Mouse (Mus musculus) stomach, postnatal 0 days (tissue): ENCODE measurements around the gene 5430419D17Rik.

Experiments
- CTCF ChIP-seq: IDR thresholded peaks from 2 replicates; pipeline ENCODE4 v1.5.1; 2016; ENCODE audit warnings: antibody characterized with exemption, low read depth, mild to moderate bottlenecking, moderate library complexity
- EP300 ChIP-seq: optimal IDR thresholded peaks from 2 replicates; pipeline ENCODE3; 2016; ENCODE audit warnings: antibody characterized with exemption

DNA sequence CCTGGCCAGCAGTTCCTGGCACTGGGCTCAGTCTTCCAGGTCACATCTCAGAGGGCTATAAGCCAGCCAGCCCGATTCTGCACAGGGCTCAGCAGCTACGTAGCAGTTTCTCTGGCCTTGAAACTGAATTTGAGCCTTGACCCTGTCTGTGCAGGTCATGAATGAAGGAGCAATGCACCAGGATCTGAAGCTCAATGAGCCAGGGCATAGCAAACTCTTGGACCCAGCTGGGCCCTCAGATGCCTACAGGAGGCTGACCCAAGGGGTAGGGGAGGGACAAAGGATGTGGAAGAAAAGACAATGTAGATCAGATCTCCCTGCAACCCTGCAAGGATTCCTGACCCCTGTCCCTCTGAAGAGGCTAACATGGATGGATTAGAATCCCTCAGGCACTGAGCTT, 148.0 kb downstream of the 5430419D17Rik start, which contains the start of gene Cuzd1:
- TF ChIP-seq EP300 (no peak), CTCF (no peak)
